Mouse (Mus musculus): ENCODE measurements at regions not wholly inside any gene's neighbourhood (a gene's known extent, or its start where the extent isn't known, plus 50 kb on each side); places are given as distances from the start of the nearest gene placed in this dataset.

- Histone ChIP-seq H3K27me3 (ENCODE audit: control insufficient read depth in 1 of 2, insufficient read depth in 2 of 2, low read length in 2 of 2) (no peaks in the 10 kb centered on the region), H3K9ac (ENCODE audit: control insufficient read depth, low read depth, low read length, poor library complexity, severe bottlenecking) (no peak overlapping the region), H3K4me3 (ENCODE audit: control insufficient read depth in 1 of 2, insufficient read depth in 1 of 2, low read depth in 2 of 2, low read length in 2 of 2) (no peak overlapping the region), H3K9me3 (replicated peaks; ENCODE audit: insufficient read depth, low read length) (no peaks in the 10 kb centered on the region), H3K4me1 (ENCODE audit: control insufficient read depth in 1 of 2, insufficient read depth in 2 of 2, low read length in 2 of 2) (no peaks in the 10 kb centered on the region), H3K27ac (ENCODE audit: control insufficient read depth, low read depth, low read length) (no peak overlapping the region), H3K36me3 (ENCODE audit: control insufficient read depth in 1 of 2, insufficient read depth in 2 of 2, low read length in 2 of 2) (no peaks in the 10 kb centered on the region), H3K79me2 (ENCODE audit: control insufficient read depth, insufficient read depth, low read length, poor library complexity) (no peaks in the 10 kb centered on the region)
- TF ChIP-seq POLR2AphosphoS5 (IDR thresholded peaks at IDR 0.05; ENCODE audit: borderline replicate concordance, low read depth, low read length) (no peak), CTCF (IDR thresholded peaks at IDR 0.05 in 2 of 3, conservative IDR thresholded peaks at IDR 0.05 in 1 of 3; ENCODE audit: control insufficient read depth in 1 of 3, insufficient read depth in 1 of 3, low read depth in 2 of 3, low read length in 3 of 3, poor library complexity in 1 of 3, severe bottlenecking in 1 of 3) (peak in 2 of 3 experiments; percentile 15 to 16; a peak in 3 of 6 replicates), ZNF384 (IDR thresholded peaks at IDR 0.05; ENCODE audit: low read depth, low read length) (no peak), SMC3 (IDR thresholded peaks at IDR 0.05; ENCODE audit: low read depth, low read length) (no peak)
- peak; percentile 2 for DNase-seq (ENCODE audit: low read depth, low spot score)
These were observed 63.5 kb upstream of the Nrsn1 start for GRCm38 (mm10) chr13:25333803-25334202.

Data from MEL (cell line).